Mouse (Mus musculus) liver, postnatal 0 days (tissue): ENCODE results near the gene Gm21970. TPM values are rescaled to one million over a fixed set of nuclear protein-coding genes. Genes with fewer than 3 reads are reported as not detected.

ENCODE experiments used
- ATAC-seq: fragments of 200-750 bp; cut with Nextera tagmentation; 2 replicates; pipeline ENCODE4 v1.8.0; 2017; ENCODE audit warnings: mild to moderate bottlenecking, moderate library complexity
- DNase-seq: peaks from one replicate; pipeline ENCODE4 v3.0.0-alpha.2; 2016
- H3K27ac ChIP-seq: fragments of 300-500 bp; sonication (generic); 2 replicates; pipeline ENCODE4 v1.5.1; 2014; ENCODE audit warnings: antibody characterized with exemption, moderate library complexity, mild to moderate bottlenecking, low read depth
- H3K27me3 ChIP-seq: fragments of 300-500 bp; sonication (generic); 2 replicates; pipeline ENCODE4 v1.6.1; 2014; ENCODE audit warnings: low read length, control low read depth, mixed read lengths; ENCODE audit not compliant: insufficient read depth
- H3K36me3 ChIP-seq: fragments of 300-500 bp; sonication (generic); replicated peaks from 2 replicates; pipeline ENCODE4 v1.6.1; 2014; ENCODE audit warnings: mild to moderate bottlenecking, control low read depth, low read length, moderate library complexity, mixed read lengths; ENCODE audit not compliant: insufficient read depth
- H3K4me1 ChIP-seq: fragments of 300-500 bp; sonication (generic); 2 replicates; pipeline ENCODE4 v1.6.1; 2014; ENCODE audit warnings: antibody characterized with exemption, mild to moderate bottlenecking, control low read depth; ENCODE audit not compliant: insufficient read depth
- H3K4me2 ChIP-seq: fragments of 300-500 bp; sonication (generic); 2 replicates; pipeline ENCODE4 v1.6.1; 2014; ENCODE audit warnings: low read depth, mild to moderate bottlenecking, low read length, moderate library complexity, mixed read lengths
- H3K4me3 ChIP-seq: fragments of 300-500 bp; sonication (generic); 2 replicates; pipeline ENCODE4 v1.5.1; 2014; ENCODE audit warnings: low read depth, low read length
- H3K9ac ChIP-seq: fragments of 300-500 bp; sonication (generic); replicated peaks from 2 replicates; pipeline ENCODE4 v1.6.1; 2014; ENCODE audit warnings: mild to moderate bottlenecking, moderate library complexity
- H3K9me3 ChIP-seq: fragments of 300-500 bp; sonication (generic); 2 replicates; pipeline ENCODE4 v1.6.1; 2016; ENCODE audit warnings: mild to moderate bottlenecking, control low read depth, low read length, mixed read lengths
- CTCF ChIP-seq: sonication (generic); IDR thresholded peaks from 2 replicates; pipeline ENCODE4 v1.5.1; 2016; ENCODE audit warnings: antibody characterized with exemption, low read depth
- EP300 ChIP-seq: IDR thresholded peaks from 2 replicates; pipeline ENCODE4 v1.6.1; 2016; ENCODE audit warnings: antibody characterized with exemption, low read depth, mild to moderate bottlenecking
- WGBS: fragments of 180-500 bp; shearing (Covaris S2); extraction: QIAGEN DNeasy Blood & Tissue Kit; methylation state at CpG from one replicate; pipeline ENCODE4 v1.1.7; 2014; ENCODE audit not compliant: insufficient replicate concordance; 5-methylcytosine and 5-hydroxymethylcytosine counted together
- polyA plus RNA-seq: library from polyadenylated mRNA; unstranded; fragments of >200 nt; fragmentation: Nextera tagmentation; extraction: Ambion mirVana; gene quantifications from 2 replicates; pipeline ENCODE4 v1.2.1, GENCODE M21; 2015

The Gm21970 gene
- polyA plus RNA-seq, 1 experiment from 2014 or later = not detected

DNA sequence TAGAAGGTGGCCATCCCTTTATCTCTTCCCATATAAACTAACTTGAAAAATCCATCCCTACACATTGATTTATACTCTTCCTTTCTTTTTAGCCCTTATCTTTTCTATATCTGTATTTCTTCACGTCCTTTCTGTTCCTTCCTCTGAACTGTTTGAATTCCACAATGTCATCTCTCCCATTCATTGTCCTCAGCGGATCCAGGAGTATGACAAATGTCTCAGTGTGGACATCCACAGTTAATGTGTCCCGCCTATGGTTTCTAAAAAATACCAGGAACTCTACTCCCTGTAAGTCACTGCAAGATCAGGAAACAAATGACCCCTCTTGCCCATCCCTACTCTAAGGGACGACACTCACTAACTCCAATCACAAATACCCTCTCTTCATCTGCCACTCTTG, 7.3 kb upstream of the Gm21970 start:
- no peak overlapping the region for H3K4me3 ChIP-seq
- H3K4me2 ChIP-seq = no peak overlapping the region
- peaks cover 67% of the 10 kb centered on the region for H3K36me3 ChIP-seq
- DNase-seq (no peak), ATAC-seq (no peak)
- no peaks in the 10 kb centered on the region for H3K9me3 ChIP-seq
- H3K4me1 ChIP-seq = peaks cover 22% of the 10 kb centered on the region
- TF ChIP-seq EP300 (no peak), CTCF (no peak)
- H3K27me3 ChIP-seq = no peaks in the 10 kb centered on the region
- peak overlapping the region; percentile 87 for H3K27ac ChIP-seq
- no peak overlapping the region for H3K9ac ChIP-seq
- 82% methylated on average over 4 of the region's 4 CpGs for WGBS

- Histone ChIP-seq H3K27ac (peak overlapping the region; percentile 87), H3K27me3 (no peaks in the 10 kb centered on the region), H3K9ac (no peak overlapping the region)
These were observed 5.9 kb upstream of the Gm21970 start for GRCm38 (mm10) chr16:91385621-91386020.

GRCm38 (mm10) chr16:91386419-91387120, 5.0 kb upstream of the Gm21970 start:
- no peak for TF ChIP-seq CTCF
- TF ChIP-seq EP300 = no peak
- Histone ChIP-seq H3K4me3 (no peak overlapping the region), H3K4me1 (peaks cover 14% of the 10 kb centered on the region), H3K9ac (no peak overlapping the region), H3K27ac (peak overlapping the region; percentile 87), H3K36me3 (peaks cover 81% of the 10 kb centered on the region), H3K27me3 (no peaks in the 10 kb centered on the region), H3K4me2 (no peak overlapping the region), H3K9me3 (peaks cover 5% of the 10 kb centered on the region; the same call in 1 of the 2 replicates)
- DNase-seq = no peak
- WGBS = 77% methylated on average over 10 of the region's 10 CpGs
- peak; percentile 32; the same call in 1 of the 2 replicates for ATAC-seq

More at GRCm38 (mm10) chr16:91385621-91386020, 5.9 kb upstream of the Gm21970 start:
- peak; percentile 86 for ATAC-seq
- Histone ChIP-seq H3K36me3 (peaks cover 78% of the 10 kb centered on the region), H3K4me3 (no peak overlapping the region), H3K4me2 (peak overlapping the region; percentile 33; the same call in 1 of the 2 replicates), H3K9me3 (peaks cover 5% of the 10 kb centered on the region; the same call in 1 of the 2 replicates), H3K4me1 (peaks cover 14% of the 10 kb centered on the region)
- TF ChIP-seq CTCF (peak; percentile 23), EP300 (no peak)
- 47% methylated on average over 10 of the region's 10 CpGs for WGBS
- DNase-seq = no peak

DNA sequence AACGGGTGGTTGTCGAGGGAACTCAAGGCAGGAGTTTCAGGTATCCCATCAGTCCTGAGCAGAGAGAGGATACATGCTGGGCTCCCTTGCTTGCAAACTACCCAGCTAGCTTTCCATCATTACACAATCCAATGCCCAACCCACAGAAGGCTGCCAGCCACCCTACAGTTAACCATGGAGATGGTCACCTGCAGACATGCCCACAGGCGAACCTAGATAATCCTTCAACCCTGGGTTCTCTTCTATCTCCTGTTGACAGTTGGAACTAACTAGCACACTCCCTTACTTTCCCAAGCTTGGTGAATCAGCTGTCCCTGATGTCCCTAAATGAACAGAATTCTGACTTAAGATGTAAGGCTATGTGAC, 4.4 kb upstream of the Gm21970 start:
- H3K27me3 ChIP-seq = no peaks in the 10 kb centered on the region
- H3K9me3 ChIP-seq = peaks cover 5% of the 10 kb centered on the region; the same call in 1 of the 2 replicates
- ATAC-seq (no peak), DNase-seq (no peak)
- H3K9ac ChIP-seq = no peak overlapping the region
- H3K27ac ChIP-seq = peak overlapping the region; percentile 87; the same call in 1 of the 2 replicates
- TF ChIP-seq CTCF = no peak
- no peak for TF ChIP-seq EP300
- H3K4me3 ChIP-seq = no peak overlapping the region
- H3K4me2 ChIP-seq = no peak overlapping the region
- WGBS = 67% methylated on average over 3 of the region's 3 CpGs
- peaks cover 12% of the 10 kb centered on the region for H3K4me1 ChIP-seq
- peaks cover 81% of the 10 kb centered on the region for H3K36me3 ChIP-seq

- H3K4me2 ChIP-seq = no peak overlapping the region
- no peak for DNase-seq
- peaks cover 86% of the 10 kb centered on the region for H3K36me3 ChIP-seq
- no peak overlapping the region for H3K27ac ChIP-seq
- H3K27me3 ChIP-seq = no peaks in the 10 kb centered on the region
- H3K9me3 ChIP-seq = peaks cover 5% of the 10 kb centered on the region; the same call in 1 of the 2 replicates
- peaks cover 12% of the 10 kb centered on the region; the same call in 1 of the 2 replicates for H3K4me1 ChIP-seq
- no peak overlapping the region for H3K9ac ChIP-seq
- H3K4me3 ChIP-seq = no peak overlapping the region
- no peak for ATAC-seq
- WGBS = 89% methylated on average over 4 of the region's 4 CpGs
- TF ChIP-seq CTCF (peak; percentile 74), EP300 (no peak)
These were observed 1.4 kb upstream of the Gm21970 start for GRCm38 (mm10) chr16:91390100-91390499.

GRCm38 (mm10) chr16:91394826-91395410, 3.4 kb downstream of the Gm21970 start:
- Histone ChIP-seq H3K9ac (0 out of 2 replicates have a peak overlapping the region, but pooled peaks have one; percentile 7), H3K4me1 (peaks cover 23% of the 10 kb centered on the region), H3K36me3 (peaks cover 76% of the 10 kb centered on the region), H3K9me3 (0 out of 2 replicates have a peak, but pooled peaks cover under 1% of the 10 kb centered on the region), H3K4me3 (no peak overlapping the region), H3K27me3 (no peaks in the 10 kb centered on the region), H3K4me2 (no peak overlapping the region), H3K27ac (peak overlapping the region; percentile 57)
- 65% methylated on average over 4 of the region's 4 CpGs for WGBS
- DNase-seq (no peak), ATAC-seq (no peak)
- TF ChIP-seq CTCF (no peak), EP300 (no peak)
